Mouse (Mus musculus) heart, adult 2 months (tissue): ENCODE data around the gene Ctrc. TPM values are rescaled to one million over a fixed set of nuclear protein-coding genes. Genes with fewer than 3 reads are reported as not detected.

ENCODE experiments used
- DNase-seq, 2 experiments: peaks; one replicate each; pipeline ENCODE4 v3.0.0; 2021
- H3K27ac ChIP-seq: fragments of 200-600 bp; 2 replicates; pipeline ENCODE4 v1.8.1; 2022
- H3K27me3 ChIP-seq: fragments of 200-500 bp; 2 replicates; pipeline ENCODE4 v1.6.1; 2012; ENCODE audit warnings: mild to moderate bottlenecking, low read length, inconsistent platforms, mixed read lengths; ENCODE audit not compliant: control insufficient read depth, insufficient read depth
- H3K36me3 ChIP-seq: fragments of 200-500 bp; 2 replicates; pipeline ENCODE4 v1.6.1; 2012; ENCODE audit warnings: low read length, inconsistent platforms; ENCODE audit not compliant: control insufficient read depth, insufficient read depth
- H3K4me1 ChIP-seq: fragments of 200-500 bp; 2 replicates; pipeline ENCODE4 v1.6.1; 2011; ENCODE audit warnings: low read length; ENCODE audit not compliant: control insufficient read depth, insufficient read depth
- H3K4me3 ChIP-seq: fragments of 200-600 bp; 2 replicates; pipeline ENCODE4 v1.8.1; 2022
- H3K79me2 ChIP-seq: fragments of 200-500 bp; replicated peaks from 2 replicates; pipeline ENCODE4 v1.6.1; 2012; ENCODE audit warnings: mild to moderate bottlenecking, inconsistent platforms, low read length, moderate library complexity, mixed read lengths; ENCODE audit not compliant: control insufficient read depth, insufficient read depth
- H3K9ac ChIP-seq: fragments of 200-500 bp; 2 replicates; pipeline ENCODE4 v1.6.1; 2012; ENCODE audit warnings: low read depth, mild to moderate bottlenecking, control low read depth, inconsistent platforms, low read length, mixed read lengths
- CTCF ChIP-seq: fragments of 200-600 bp; IDR thresholded peaks from 2 replicates; pipeline ENCODE4 v1.8.1; 2022; ENCODE audit warnings: antibody characterized with exemption, mild to moderate bottlenecking, moderate library complexity
- EP300 ChIP-seq: fragments of 200-500 bp; IDR thresholded peaks from 2 replicates; pipeline ENCODE4 v1.6.1; 2011; ENCODE audit warnings: low read depth, low read length, control low read depth; ENCODE audit not compliant: insufficient read depth
- POLR2A ChIP-seq: fragments of 200-500 bp; IDR thresholded peaks from 2 replicates; pipeline ENCODE4 v1.6.1; 2011; ENCODE audit warnings: mild to moderate bottlenecking, low read depth, low read length, control low read depth; ENCODE audit not compliant: insufficient read depth
- WGBS: fragments of 180-500 bp; shearing (Covaris S2); methylation state at CpG from one replicate; pipeline ENCODE4 v1.1.7; 2018; 5-methylcytosine and 5-hydroxymethylcytosine counted together
- intact Hi-C: fragments of 180-260 bp; cut with DNase I; formaldehyde crosslinking; loops from one replicate; pipeline ENCODE4 v1.15.1; 2025
- polyA plus RNA-seq: library from polyadenylated mRNA; depleted of rRNA; stranded (reverse); fragments of >200 nt; gene quantifications from 2 replicates; pipeline ENCODE4 v1.2.3, GENCODE M21; 2012
- total RNA-seq, 2 experiments: library from RNA; stranded (reverse); gene quantifications; 2 replicates each; pipeline ENCODE4 v1.2.3; 2021

Gene Ctrc
- total and polyA plus RNA-seq, 3 experiments, result not detected

- no peak overlapping the region for H3K4me3 ChIP-seq
- no peaks in the 10 kb centered on the region for H3K79me2 ChIP-seq
- no peaks in the 10 kb centered on the region for H3K27me3 ChIP-seq
- WGBS, result 79% methylated on average over 19 of the region's 19 CpGs
- H3K4me1 ChIP-seq, result peaks cover 6% of the 10 kb centered on the region
- no peak overlapping the region for H3K9ac ChIP-seq
- TF ChIP-seq EP300, result no peak
- TF ChIP-seq POLR2A, result no peak
- no peak for TF ChIP-seq CTCF
- intact Hi-C loops, result no loop called here
- no peak overlapping the region for H3K27ac ChIP-seq
- no peaks in the 10 kb centered on the region for H3K36me3 ChIP-seq
- DNase-seq, result no peak
These were observed 14.2 kb upstream of the Ctrc start for GRCm38 (mm10) chr4:141860246-141860841.

GRCm38 (mm10) chr4:141859351-141859750 is 13.2 kb upstream of the Ctrc start:
- no peak for DNase-seq
- no peaks in the 10 kb centered on the region for H3K36me3 ChIP-seq
- no peak overlapping the region for H3K27ac ChIP-seq
- H3K79me2 ChIP-seq, result no peaks in the 10 kb centered on the region
- intact Hi-C loops, result loop anchor here (5.0 kb wide), 1 partner anchor 472 kb away; no protein-coding TSS in a partner anchor
- no peak overlapping the region for H3K4me3 ChIP-seq
- 95% methylated on average over 14 of the region's 14 CpGs for whole genome bisulfite sequencing
- H3K4me1 ChIP-seq, result peaks cover 6% of the 10 kb centered on the region
- TF ChIP-seq POLR2A (no peak), CTCF (no peak), EP300 (no peak)
- H3K9ac ChIP-seq, result no peak overlapping the region
- no peaks in the 10 kb centered on the region for H3K27me3 ChIP-seq

GRCm38 (mm10) chr4:141858501-141858900 is 12.3 kb upstream of the Ctrc start:
- H3K36me3 ChIP-seq, result no peaks in the 10 kb centered on the region
- intact Hi-C loops, result loop anchor here (5.0 kb wide), 1 partner anchor 471 kb away; no protein-coding TSS in a partner anchor
- H3K27ac ChIP-seq, result no peak overlapping the region
- DNase-seq, result no peak
- H3K79me2 ChIP-seq, result no peaks in the 10 kb centered on the region
- TF ChIP-seq POLR2A (no peak), EP300 (peak; percentile 57; the same call in 1 of the 2 replicates)
- 67% methylated on average over 20 of the region's 20 CpGs for WGBS
- no peak overlapping the region for H3K9ac ChIP-seq
- no peaks in the 10 kb centered on the region for H3K27me3 ChIP-seq
- H3K4me1 ChIP-seq, result peaks cover 6% of the 10 kb centered on the region
- no peak overlapping the region for H3K4me3 ChIP-seq

GRCm38 (mm10) chr4:141857422-141857930 is 11.3 kb upstream of the Ctrc start:
- Histone ChIP-seq H3K79me2 (no peaks in the 10 kb centered on the region), H3K4me3 (no peak overlapping the region), H3K27ac (no peak overlapping the region; the same call in 1 of the 2 replicates), H3K27me3 (no peaks in the 10 kb centered on the region), H3K9ac (no peak overlapping the region), H3K36me3 (no peaks in the 10 kb centered on the region), H3K4me1 (peaks cover 2% of the 10 kb centered on the region; the same call in 1 of the 2 replicates)
- TF ChIP-seq EP300, result peak; percentile 94
- TF ChIP-seq CTCF, result peak; percentile 99
- no peak for TF ChIP-seq POLR2A
- WGBS, result 16% methylated on average over 10 of the region's 10 CpGs
- intact Hi-C loops, result loop anchor here (1.0 to 5.0 kb wide), 2 partner anchors 101 to 470 kb away; no protein-coding TSS in a partner anchor
- DNase-seq, result peak; percentile 78 to 89

GRCm38 (mm10) chr4:141853437-141853836 is 7.3 kb upstream of the Ctrc start:
- no peak overlapping the region for H3K4me3 ChIP-seq
- intact Hi-C loops, result loop anchor here (1.0 kb wide), 2 partner anchors 43 to 235 kb away; partner anchors contain the start of gene Tmem82
- no peaks in the 10 kb centered on the region for H3K36me3 ChIP-seq
- WGBS, result 67% methylated on average over 9 of the region's 9 CpGs
- peaks cover 1% of the 10 kb centered on the region; the same call in 1 of the 2 replicates for H3K4me1 ChIP-seq
- no peak overlapping the region for H3K9ac ChIP-seq
- DNase-seq, result no peak
- H3K27me3 ChIP-seq, result no peaks in the 10 kb centered on the region
- no peaks in the 10 kb centered on the region for H3K79me2 ChIP-seq
- H3K27ac ChIP-seq, result no peak overlapping the region
- TF ChIP-seq EP300, result 0 out of 2 replicates have a peak, but pooled peaks have one; percentile 34
- peak; percentile 81 for TF ChIP-seq CTCF
- no peak for TF ChIP-seq POLR2A

- H3K27ac ChIP-seq, result no peak overlapping the region
- H3K9ac ChIP-seq, result no peak overlapping the region
- no peaks in the 10 kb centered on the region for H3K27me3 ChIP-seq
- intact Hi-C loops, result no loop called here
- H3K4me3 ChIP-seq, result no peak overlapping the region
- H3K4me1 ChIP-seq, result no peaks in the 10 kb centered on the region
- DNase-seq, result no peak
- H3K36me3 ChIP-seq, result no peaks in the 10 kb centered on the region
- TF ChIP-seq EP300 (no peak), POLR2A (no peak), CTCF (no peak)
- WGBS, result 47% methylated on average over 5 of the region's 5 CpGs
- H3K79me2 ChIP-seq, result no peaks in the 10 kb centered on the region
These were observed 11.5 kb downstream of the Ctrc start for GRCm38 (mm10) chr4:141834536-141835095.
